Mouse (Mus musculus) cerebellum, adult 11-12 months (tissue): ENCODE measurements around the gene Gm7073.

Source experiments
- DNase-seq: peaks from one replicate; pipeline ENCODE4 v3.0.0; 2022

Gene Gm7073

GRCm38 (mm10) chrX:60539149-60539548, at the start of gene Gm7073:
Gene Gm7073, minus strand, starts transcription at chrX:60539249.
- DNase-seq, result no peak

- no peak for DNase-seq
Measured at GRCm38 (mm10) chrX:60570539-60570938, 31.5 kb upstream of the Gm7073 start.

GRCm38 (mm10) chrX:60569047-60569446, 30.0 kb upstream of the Gm7073 start:
- no peak for DNase-seq

GRCm38 (mm10) chrX:60555242-60555641, 16.2 kb upstream of the Gm7073 start:
- no peak for DNase-seq

GRCm38 (mm10) chrX:60547444-60548304, 8.6 kb upstream of the Gm7073 start:
- DNase-seq, result peak; percentile 32

GRCm38 (mm10) chrX:60547098-60547443, 8.0 kb upstream of the Gm7073 start:
- no peak for DNase-seq

- DNase-seq, result no peak
Measured at GRCm38 (mm10) chrX:60545906-60546305, 6.9 kb upstream of the Gm7073 start.

GRCm38 (mm10) chrX:60545444-60545843, 6.4 kb upstream of the Gm7073 start:
- no peak for DNase-seq

GRCm38 (mm10) chrX:60544098-60544497, 5.0 kb upstream of the Gm7073 start:
- DNase-seq, result no peak

- no peak for DNase-seq
Measured at GRCm38 (mm10) chrX:60542901-60543300, 3.9 kb upstream of the Gm7073 start.

GRCm38 (mm10) chrX:60503995-60504394, 35.1 kb downstream of the Gm7073 start:
- DNase-seq, result no peak

GRCm38 (mm10) chrX:60497750-60498149, 41.3 kb downstream of the Gm7073 start:
- no peak for DNase-seq

- no peak for DNase-seq
Measured at GRCm38 (mm10) chrX:60495308-60495707, 43.7 kb downstream of the Gm7073 start.

- DNase-seq, result no peak
Measured at GRCm38 (mm10) chrX:60463786-60464185, 75.3 kb downstream of the Gm7073 start.

GRCm38 (mm10) chrX:60414563-60415111, 124.4 kb downstream of the Gm7073 start:
- no peak for DNase-seq

GRCm38 (mm10) chrX:60405681-60406080, 133.4 kb downstream of the Gm7073 start:
- no peak for DNase-seq

GRCm38 (mm10) chrX:60404668-60405044, 134.4 kb downstream of the Gm7073 start:
- DNase-seq, result peak; percentile 88

- peak; percentile 76 for DNase-seq
Measured at GRCm38 (mm10) chrX:60403764-60404667, 135.0 kb downstream of the Gm7073 start.

- peak; percentile 42 for DNase-seq
Measured at GRCm38 (mm10) chrX:60403062-60403763, 135.8 kb downstream of the Gm7073 start.

GRCm38 (mm10) chrX:60394292-60394691, 144.8 kb downstream of the Gm7073 start:
- DNase-seq, result peak; percentile 53

- DNase-seq, result no peak
Measured at GRCm38 (mm10) chrX:60386852-60387251, 152.2 kb downstream of the Gm7073 start.
